Mouse (Mus musculus) E14TG2a.4 (cell line): ENCODE results near the gene Clpb.

Experiments used
- H3K27me3 ChIP-seq: 2 replicates; pipeline ENCODE4 v1.6.1; 2014; ENCODE audit warnings: low read length, control low read depth; ENCODE audit not compliant: insufficient read depth
- H3K36me3 ChIP-seq: 2 replicates; pipeline ENCODE4 v1.6.1; 2014; ENCODE audit warnings: low read length, control low read depth; ENCODE audit not compliant: insufficient read depth
- H3K4me1 ChIP-seq: replicated peaks from 2 replicates; pipeline ENCODE4 v1.6.1; 2014; ENCODE audit warnings: low read depth, low read length, control low read depth
- H3K4me3 ChIP-seq: replicated peaks from 2 replicates; pipeline ENCODE4 v1.5.1; 2014; ENCODE audit warnings: mild to moderate bottlenecking, low read length
- H3K9me3 ChIP-seq: 2 replicates; pipeline ENCODE4 v1.6.1; 2014; ENCODE audit warnings: low read length, control low read depth
- CTCF ChIP-seq: conservative IDR thresholded peaks from 2 replicates; pipeline ENCODE4 v1.5.1; 2014; ENCODE audit warnings: low read length
- NANOG ChIP-seq: IDR thresholded peaks from 2 replicates; pipeline ENCODE4 v1.6.1; 2014; ENCODE audit warnings: borderline replicate concordance, low read length, mixed read lengths
- POU5F1 ChIP-seq: IDR thresholded peaks from 2 replicates; pipeline ENCODE4 v1.6.1; 2014; ENCODE audit warnings: low read length, borderline replicate concordance

The Clpb gene

GRCm38 (mm10) chr7:101681565-101682071 lies 18.2 kb downstream of the Clpb start:
- Histone ChIP-seq H3K4me1 (peaks cover 80% of the 10 kb centered on the region), H3K27me3 (no peaks in the 10 kb centered on the region), H3K36me3 (peaks cover 8% of the 10 kb centered on the region; the same call in 1 of the 2 replicates), H3K9me3 (no peaks in the 10 kb centered on the region), H3K4me3 (peak overlapping the region; percentile 20; the same call in 1 of the 2 replicates)
- TF ChIP-seq NANOG (no peak), CTCF (no peak), POU5F1 (no peak)

DNA sequence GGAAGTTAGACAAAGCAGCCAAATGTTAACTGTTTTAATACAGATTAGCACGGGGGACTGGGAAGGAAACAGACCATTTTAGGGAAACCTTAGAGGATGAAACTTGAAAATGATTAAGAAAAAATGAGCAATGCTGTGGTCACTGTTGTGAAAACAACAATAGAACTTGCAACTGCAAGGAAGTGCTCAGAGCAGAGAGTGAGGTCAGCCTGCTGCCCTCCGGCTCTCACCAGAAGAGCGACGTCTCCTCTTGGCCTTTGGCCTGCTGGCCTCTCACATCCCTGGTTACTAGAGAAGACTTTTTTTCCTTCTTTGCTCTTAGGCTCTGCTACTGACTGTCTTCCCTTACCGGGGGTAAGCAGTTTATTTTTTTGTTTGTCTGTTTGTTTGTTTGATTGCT lies 19.5 kb downstream of the Clpb start:
- Histone ChIP-seq H3K9me3 (no peaks in the 10 kb centered on the region), H3K27me3 (no peaks in the 10 kb centered on the region), H3K4me1 (peaks cover 67% of the 10 kb centered on the region), H3K4me3 (no peak overlapping the region), H3K36me3 (peaks cover 16% of the 10 kb centered on the region)
- TF ChIP-seq POU5F1: no peak
- TF ChIP-seq NANOG: no peak
- no peak for TF ChIP-seq CTCF

- Histone ChIP-seq H3K4me3 (peak overlapping the region; percentile 41; the same call in 1 of the 2 replicates), H3K27me3 (no peaks in the 10 kb centered on the region), H3K36me3 (peaks cover 27% of the 10 kb centered on the region), H3K9me3 (no peaks in the 10 kb centered on the region), H3K4me1 (peaks cover 62% of the 10 kb centered on the region)
- no peak for TF ChIP-seq POU5F1
- no peak for TF ChIP-seq CTCF
- TF ChIP-seq NANOG: no peak
Measured at GRCm38 (mm10) chr7:101683976-101684630, 20.7 kb downstream of the Clpb start.

DNA sequence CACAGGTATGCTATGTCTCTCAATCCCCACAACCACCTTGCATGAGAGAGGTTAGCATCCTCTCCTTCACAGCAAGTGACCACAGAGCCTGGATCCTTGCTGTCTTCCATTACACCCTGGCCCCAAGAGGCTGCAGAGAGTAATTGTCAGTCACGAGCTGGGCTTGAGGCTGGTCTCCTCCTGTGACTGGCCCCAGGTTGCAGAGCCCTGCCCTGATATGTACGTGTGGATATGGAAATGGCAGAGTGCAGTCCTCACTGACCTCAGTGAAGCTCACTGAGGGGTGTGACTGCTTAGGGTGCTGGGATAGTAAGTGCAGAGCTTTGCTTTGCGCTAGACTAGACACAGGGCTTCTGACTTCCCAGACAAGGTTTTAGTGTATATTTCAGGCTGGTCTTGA lies 21.2 kb downstream of the Clpb start:
- Histone ChIP-seq H3K27me3 (no peaks in the 10 kb centered on the region), H3K4me3 (peak overlapping the region; percentile 41; the same call in 1 of the 2 replicates), H3K36me3 (peaks cover 33% of the 10 kb centered on the region), H3K9me3 (no peaks in the 10 kb centered on the region), H3K4me1 (peaks cover 57% of the 10 kb centered on the region)
- TF ChIP-seq CTCF: no peak
- TF ChIP-seq POU5F1: no peak
- TF ChIP-seq NANOG: no peak

GRCm38 (mm10) chr7:101687144-101687543 lies 23.7 kb downstream of the Clpb start:
- Histone ChIP-seq H3K4me3 (no peak overlapping the region), H3K36me3 (peaks cover 40% of the 10 kb centered on the region), H3K9me3 (no peaks in the 10 kb centered on the region), H3K27me3 (no peaks in the 10 kb centered on the region), H3K4me1 (peaks cover 34% of the 10 kb centered on the region)
- TF ChIP-seq NANOG (no peak), CTCF (no peak), POU5F1 (no peak)

- Histone ChIP-seq H3K4me1 (peaks cover under 1% of the 10 kb centered on the region), H3K36me3 (peaks cover 50% of the 10 kb centered on the region), H3K27me3 (no peaks in the 10 kb centered on the region), H3K4me3 (no peak overlapping the region), H3K9me3 (no peaks in the 10 kb centered on the region)
- TF ChIP-seq POU5F1: no peak
- no peak for TF ChIP-seq CTCF
- no peak for TF ChIP-seq NANOG
Measured at GRCm38 (mm10) chr7:101690471-101690870, 27.0 kb downstream of the Clpb start.

DNA sequence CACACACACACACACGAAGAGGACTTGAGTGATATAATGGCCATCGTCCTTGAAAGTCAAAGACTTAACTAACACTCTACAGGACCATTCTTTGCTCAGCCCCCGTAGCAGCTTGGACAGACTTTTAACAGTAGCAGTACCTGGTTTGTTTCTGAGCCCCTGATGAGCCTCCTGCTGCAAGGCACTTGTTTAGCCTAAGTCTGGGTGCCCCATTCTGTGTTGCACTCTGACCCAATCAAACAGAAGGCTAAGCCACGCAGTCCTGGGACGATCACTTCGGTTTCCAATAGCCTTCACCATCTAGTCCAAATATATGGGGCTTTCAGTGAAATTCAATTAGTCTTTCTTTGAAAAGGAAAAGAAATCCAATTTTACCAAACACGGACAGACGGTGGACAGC lies 28.4 kb downstream of the Clpb start:
- peaks cover 56% of the 10 kb centered on the region for H3K36me3 ChIP-seq
- H3K4me3 ChIP-seq: no peak overlapping the region
- H3K4me1 ChIP-seq: no peaks in the 10 kb centered on the region
- TF ChIP-seq CTCF (no peak), POU5F1 (no peak), NANOG (no peak)
- no peaks in the 10 kb centered on the region for H3K27me3 ChIP-seq
- no peaks in the 10 kb centered on the region for H3K9me3 ChIP-seq

DNA sequence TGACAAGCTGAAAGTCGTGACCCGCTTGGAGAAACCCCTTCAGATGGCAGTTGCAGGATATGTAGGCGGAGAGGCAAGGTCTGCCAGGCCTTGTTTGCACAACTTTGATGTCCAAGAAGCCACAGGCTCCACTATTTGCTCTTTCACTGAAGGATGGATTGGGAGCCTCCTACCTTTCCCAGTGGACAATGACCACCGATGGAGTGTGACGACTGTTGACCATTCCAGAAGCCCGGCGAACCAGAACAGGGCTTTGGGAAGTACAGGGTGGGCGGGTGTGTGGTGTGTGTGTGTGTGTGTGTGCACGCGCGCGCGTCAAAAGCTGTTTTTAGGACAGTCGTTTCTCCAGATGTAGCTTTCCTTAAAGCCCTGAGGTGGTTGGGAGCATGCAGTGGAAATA lies 29.0 kb downstream of the Clpb start:
- H3K4me1 ChIP-seq: no peaks in the 10 kb centered on the region
- no peak for TF ChIP-seq POU5F1
- TF ChIP-seq NANOG: no peak
- TF ChIP-seq CTCF: no peak
- no peaks in the 10 kb centered on the region for H3K27me3 ChIP-seq
- no peaks in the 10 kb centered on the region for H3K9me3 ChIP-seq
- peaks cover 57% of the 10 kb centered on the region for H3K36me3 ChIP-seq
- no peak overlapping the region for H3K4me3 ChIP-seq

DNA sequence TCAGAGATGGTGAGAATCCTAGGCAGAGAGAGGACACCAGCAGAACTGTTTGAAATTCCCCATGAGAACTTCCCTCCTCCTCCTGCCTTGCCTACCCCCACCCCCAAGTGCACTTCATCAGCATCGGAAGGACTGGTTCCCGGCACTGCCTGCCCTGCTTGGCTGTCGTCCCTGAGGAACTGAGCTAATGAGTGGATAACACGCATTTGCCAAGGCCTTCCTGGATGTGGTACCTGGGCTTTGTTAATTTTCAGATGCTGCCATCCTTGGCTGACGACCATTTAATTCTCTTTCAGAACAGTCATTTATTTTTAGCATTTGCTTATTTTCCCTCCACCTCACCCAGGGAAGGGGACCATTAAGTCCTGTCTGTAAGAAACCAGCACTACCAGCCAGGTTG lies 32.0 kb downstream of the Clpb start:
- Histone ChIP-seq H3K9me3 (no peaks in the 10 kb centered on the region), H3K36me3 (peaks cover 40% of the 10 kb centered on the region), H3K4me1 (no peaks in the 10 kb centered on the region), H3K27me3 (no peaks in the 10 kb centered on the region), H3K4me3 (no peak overlapping the region)
- TF ChIP-seq NANOG: no peak
- no peak for TF ChIP-seq CTCF
- no peak for TF ChIP-seq POU5F1
